Mouse (Mus musculus) myocyte (in vitro differentiated cells): ENCODE data around the gene Loxl1.

Experiments used
- E2F4 ChIP-seq: IDR thresholded peaks from one replicate; pipeline ENCODE4 v1.6.1; 2011; ENCODE audit warnings: mild to moderate bottlenecking, control low read depth, moderate library complexity; ENCODE audit not compliant: insufficient read depth
- POLR2A ChIP-seq: IDR thresholded peaks from one replicate; pipeline ENCODE4 v1.6.1; 2011; ENCODE audit warnings: low read depth, mild to moderate bottlenecking, control low read depth, moderate library complexity; ENCODE audit not compliant: insufficient read length
- SRF ChIP-seq: IDR thresholded peaks from one replicate; pipeline ENCODE4 v1.6.1; 2011; ENCODE audit warnings: low read depth; ENCODE audit not compliant: control insufficient read depth, insufficient read length
- TCF12 ChIP-seq: IDR thresholded peaks from one replicate; pipeline ENCODE4 v1.6.1; 2011; ENCODE audit warnings: mild to moderate bottlenecking, control low read depth; ENCODE audit not compliant: poor library complexity, insufficient read depth, severe bottlenecking
- USF1 ChIP-seq: IDR thresholded peaks from one replicate; pipeline ENCODE4 v1.6.1; 2011; ENCODE audit warnings: low read depth, mild to moderate bottlenecking, control low read depth, moderate library complexity

DNA sequence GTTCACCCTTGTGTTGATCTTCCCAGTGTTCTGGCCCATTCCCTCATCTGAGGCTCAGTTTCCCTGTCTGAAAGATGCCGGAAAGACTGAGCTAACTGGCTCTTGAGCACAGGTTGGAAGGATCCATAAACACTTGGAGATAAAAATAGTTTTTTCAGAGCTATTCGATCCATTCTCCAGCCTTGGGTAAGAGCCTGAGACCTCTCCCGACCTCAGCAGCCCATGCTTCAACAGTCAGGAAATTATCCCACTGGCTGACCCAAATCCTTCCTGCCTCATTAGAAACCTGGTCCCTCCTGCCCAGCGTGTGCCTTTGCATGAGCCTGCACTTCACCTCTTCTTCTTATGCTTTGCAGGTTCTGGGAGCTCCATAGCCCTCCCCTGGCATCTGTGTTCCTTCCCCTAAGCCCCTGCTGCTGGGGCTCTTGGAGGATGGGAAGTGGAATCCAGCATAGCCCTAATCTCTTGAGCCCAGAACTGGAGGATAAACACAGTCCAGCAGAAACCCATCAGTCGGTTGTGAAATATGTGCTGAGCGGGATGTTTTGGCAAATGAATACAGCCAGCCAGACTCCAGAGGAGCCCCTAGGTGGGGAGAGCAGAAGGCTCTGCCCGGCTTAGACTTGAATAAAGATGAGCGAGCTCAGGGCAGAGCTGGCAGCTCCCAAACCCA lies 9.3 kb downstream of the Loxl1 start:
- no peak for TF ChIP-seq TCF12
- TF ChIP-seq SRF, result no peak
- no peak for TF ChIP-seq E2F4
- TF ChIP-seq POLR2A, result no peak
- no peak for TF ChIP-seq USF1
